8 mouse cellular contexts compared by ENCODE assay signal in genomic region chr9:87843898-87844297, GRCm38 (mm10).
DNase-seq lines count a peak whose midpoint lies in the region; ATAC-seq and TF ChIP-seq lines count a peak whose summit lies in the region.

No protein-coding gene starts in this region.

- no peak for TF ChIP-seq CTCF in lung, embryonic 14.5 days (IDR thresholded peaks at IDR 0.05; ENCODE audit: low read depth)

- no peaks in the 10 kb centered on the region for H3K36me3 ChIP-seq in lung, embryonic 14.5 days (ENCODE audit: insufficient read depth)

- ATAC-seq in lung, embryonic 14.5 days (ENCODE audit: insufficient read depth): peak; percentile 93

- no peaks in the 10 kb centered on the region for H3K9me3 ChIP-seq in lung, embryonic 14.5 days (ENCODE audit: low read depth, low read length)

- no peak overlapping the region for H3K9ac ChIP-seq in lung, embryonic 14.5 days

- H3K4me2 ChIP-seq in lung, embryonic 14.5 days: 0 out of 2 replicates have a peak overlapping the region, but pooled peaks have one; percentile 12

- peak; percentile 12 for DNase-seq in adrenal gland, postnatal 14 days
- DNase-seq in adrenal gland, adult 8-10 months: no peak
- peak; percentile 4 for DNase-seq in right cerebral cortex, adult 18-20 months
- DNase-seq in right cerebral cortex, postnatal 36 days (ENCODE audit: low spot score in 2 of 2): no peak
- DNase-seq in gastrocnemius, postnatal 36 days: peak; percentile 28 to 64
- DNase-seq in lung, embryonic 14.5 days: peak; percentile 88
- no peak for DNase-seq in thymus, postnatal 4 days
- no peak for DNase-seq in ovary, postnatal 36 days (ENCODE audit: low spot score)

- intact Hi-C loops in gastrocnemius, postnatal 36 days (cut with DNase I): no loop called here

- H3K4me1 ChIP-seq in lung, embryonic 14.5 days (ENCODE audit: insufficient read depth): no peaks in the 10 kb centered on the region

- 38% methylated on average over 6 of the region's 6 CpGs for WGBS in lung, embryonic 14.5 days

- no peak overlapping the region for H3K4me3 ChIP-seq in lung, embryonic 14.5 days (ENCODE audit: low read depth, low read length)

- no peaks in the 10 kb centered on the region for H3K27me3 ChIP-seq in lung, embryonic 14.5 days (ENCODE audit: insufficient read depth, low read length)

- peak overlapping the region; percentile 61; the same call in 1 of the 2 replicates for H3K27ac ChIP-seq in lung, embryonic 14.5 days (ENCODE audit: low read depth)

Comparison
In these comparisons a context has a peak if more than half of its experiments do, and no peak if none do; other contexts are left out.
1. DNase-seq: peak in adrenal gland, postnatal 14 days (single experiment), right cerebral cortex, adult 18-20 months (single experiment), gastrocnemius, postnatal 36 days (2 of 2) and lung, embryonic 14.5 days (single experiment); none in adrenal gland, adult 8-10 months (single experiment), right cerebral cortex, postnatal 36 days (0 of 2), thymus, postnatal 4 days (single experiment) and ovary, postnatal 36 days (single experiment).